In genomic region chr3:142777227-142777626, GRCm38 (mm10) we compare ENCODE assay signal across 25 mouse cellular contexts.
"Had no signal": no experiment of that assay in that cellular context is flagged by ENCODE, and none has a peak within 500 bp of the region (broad histone marks: within the 10 kb centered on the region; RNA-seq: fewer than 3 reads in every experiment).

No protein-coding gene starts in this region.

- H3K27me3 ChIP-seq: heart, embryonic 13.5 days; heart, embryonic 15.5 days; hindbrain, embryonic 12.5 days; intestine, embryonic 15.5 days; limb, embryonic 13.5 days; limb, embryonic 15.5 days had no signal

- H3K4me2 ChIP-seq: heart, embryonic 11.5 days; heart, embryonic 13.5 days; heart, embryonic 15.5 days; hindbrain, embryonic 12.5 days; hindbrain, embryonic 14.5 days; intestine, embryonic 15.5 days; limb, embryonic 13.5 days; limb, embryonic 15.5 days; liver, embryonic 11.5 days had no signal

- H3K4me3 ChIP-seq: heart, adult 2 months; heart, embryonic 13.5 days; heart, embryonic 15.5 days; hindbrain, embryonic 10.5 days; hindbrain, embryonic 12.5 days; intestine, embryonic 15.5 days; layer of hippocampus, adult 2 months; left cerebral cortex, adult 2 months; limb, embryonic 13.5 days; limb, embryonic 15.5 days had no signal

- H3K9me3 ChIP-seq: heart, embryonic 13.5 days; heart, embryonic 15.5 days; hindbrain, embryonic 10.5 days; hindbrain, embryonic 12.5 days; intestine, embryonic 15.5 days; limb, embryonic 13.5 days; limb, embryonic 15.5 days had no signal

- H3K27ac ChIP-seq: heart, adult 2 months; heart, embryonic 13.5 days; heart, embryonic 15.5 days; hindbrain, embryonic 10.5 days; hindbrain, embryonic 12.5 days; hindbrain, embryonic 14.5 days; intestine, embryonic 15.5 days; layer of hippocampus, adult 2 months; left cerebral cortex, adult 2 months; limb, embryonic 13.5 days; limb, embryonic 15.5 days had no signal

- H3K9ac ChIP-seq: forebrain, postnatal 0 days; heart, embryonic 13.5 days; heart, embryonic 15.5 days; hindbrain, embryonic 12.5 days; hindbrain, embryonic 14.5 days; intestine, embryonic 15.5 days; limb, embryonic 13.5 days; limb, embryonic 15.5 days had no signal

- DNase-seq: forebrain, postnatal 0 days; gastrocnemius, postnatal 25 days; heart, adult 2 months; heart, postnatal 14 days; heart, postnatal 4 days; kidney, adult 18-20 months; kidney, adult 8-10 months; kidney, postnatal 10 days; kidney, postnatal 25 days; kidney, postnatal 4 days had no signal

- H3K4me1 ChIP-seq: heart, embryonic 15.5 days; hindbrain, embryonic 10.5 days; hindbrain, embryonic 12.5 days; limb, embryonic 13.5 days; limb, embryonic 15.5 days had no signal

- ATAC-seq: forebrain, postnatal 0 days; hindbrain, embryonic 16.5 days; inflammation-experienced regulatory T-cells, adult 6 months; intestine, embryonic 15.5 days; intestine, postnatal 0 days had no signal
